ENCODE assay signal across 7 mouse cellular contexts in the genomic region with DNA sequence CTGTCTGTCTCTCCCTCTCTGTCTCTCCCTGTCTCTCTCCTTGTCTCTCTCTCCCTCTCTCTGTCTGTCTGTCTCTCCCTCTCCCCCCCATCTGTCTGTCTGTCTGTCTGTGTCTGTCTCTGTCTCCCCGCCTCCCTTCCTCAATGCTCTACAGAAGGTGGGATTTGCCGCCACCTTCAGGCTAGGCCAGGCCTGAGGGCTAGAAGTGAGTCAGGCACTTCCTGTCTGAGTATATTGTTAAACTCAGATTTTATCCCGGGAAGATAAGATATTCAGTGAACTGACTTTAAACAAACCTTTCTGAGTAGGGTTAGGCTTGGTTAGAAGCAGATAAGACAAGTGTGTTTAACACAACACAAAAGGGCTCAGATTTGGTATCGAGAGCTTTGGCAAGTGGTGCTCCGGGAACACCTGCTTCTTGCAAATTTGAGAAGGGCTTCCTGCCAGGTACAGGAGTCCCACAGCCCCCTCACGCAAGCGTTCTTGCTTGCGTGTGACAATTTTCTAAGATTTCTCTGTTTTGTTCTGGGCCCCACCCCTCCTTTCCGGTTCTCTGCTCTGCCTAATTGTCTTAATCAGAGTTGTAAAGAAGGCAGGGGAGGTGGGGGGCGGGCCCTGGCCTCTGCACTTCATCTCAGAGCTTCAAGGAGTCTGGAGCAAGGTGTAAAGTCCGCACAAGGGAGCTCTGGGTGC. TPM values are rescaled to one million over a fixed set of nuclear protein-coding genes. Genes with fewer than 3 reads are reported as not detected.
DNase-seq lines count a peak whose midpoint lies in the region; ATAC-seq and TF ChIP-seq lines count a peak whose summit lies in the region.

No protein-coding gene starts in this region.

- TF ChIP-seq CTCF in hindbrain, postnatal 0 days (IDR thresholded peaks at IDR 0.05; ENCODE audit: low read depth) = peak; percentile 73
- TF ChIP-seq CTCF in lung, embryonic 14.5 days (IDR thresholded peaks at IDR 0.05; ENCODE audit: low read depth) = peak; percentile 65

- no peak overlapping the region for H3K4me3 ChIP-seq in embryonic facial prominence, embryonic 11.5 days (ENCODE audit: low read depth, low read length)
- no peak overlapping the region for H3K4me3 ChIP-seq in hindbrain, postnatal 0 days (ENCODE audit: low read length)
- no peak overlapping the region for H3K4me3 ChIP-seq in lung, embryonic 14.5 days (ENCODE audit: low read depth, low read length)

- no peak for ATAC-seq in embryonic facial prominence, embryonic 11.5 days (replicated peaks; ENCODE audit: insufficient number of reproducible peaks, low FRiP score, low TSS enrichment, low read depth)
- no peak for ATAC-seq in hindbrain, postnatal 0 days
- ATAC-seq in lung, embryonic 14.5 days (ENCODE audit: insufficient read depth) = no peak

- no peaks in the 10 kb centered on the region for H3K9me3 ChIP-seq in embryonic facial prominence, embryonic 11.5 days (replicated peaks; ENCODE audit: control insufficient read depth, low read length)
- H3K9me3 ChIP-seq in hindbrain, postnatal 0 days (ENCODE audit: low read length) = no peaks in the 10 kb centered on the region
- no peaks in the 10 kb centered on the region for H3K9me3 ChIP-seq in lung, embryonic 14.5 days (ENCODE audit: low read depth, low read length)

- no peak overlapping the region for H3K9ac ChIP-seq in embryonic facial prominence, embryonic 11.5 days (replicated peaks; ENCODE audit: low read length)
- no peak overlapping the region for H3K9ac ChIP-seq in hindbrain, postnatal 0 days (replicated peaks; ENCODE audit: low read length)
- no peak overlapping the region for H3K9ac ChIP-seq in lung, embryonic 14.5 days

- H3K4me2 ChIP-seq in embryonic facial prominence, embryonic 11.5 days (ENCODE audit: low read depth, low read length) = no peak overlapping the region
- H3K4me2 ChIP-seq in hindbrain, postnatal 0 days (ENCODE audit: low read depth, low read length) = peak overlapping the region; percentile 34
- H3K4me2 ChIP-seq in lung, embryonic 14.5 days = peak overlapping the region; percentile 19

- H3K27me3 ChIP-seq in embryonic facial prominence, embryonic 11.5 days (ENCODE audit: control insufficient read depth, insufficient read depth, low read length) = no peaks in the 10 kb centered on the region
- H3K27me3 ChIP-seq in hindbrain, postnatal 0 days (ENCODE audit: insufficient read depth, low read length) = no peaks in the 10 kb centered on the region
- peaks cover 15% of the 10 kb centered on the region; the same call in 1 of the 2 replicates for H3K27me3 ChIP-seq in lung, embryonic 14.5 days (ENCODE audit: insufficient read depth, low read length)

- WGBS in embryonic facial prominence, embryonic 11.5 days = 11% methylated on average over 11 of the region's 11 CpGs
- 11% methylated on average over 11 of the region's 11 CpGs for WGBS in hindbrain, postnatal 0 days
- 8% methylated on average over 11 of the region's 11 CpGs for WGBS in lung, embryonic 14.5 days

- no peak overlapping the region for H3K27ac ChIP-seq in embryonic facial prominence, embryonic 11.5 days (replicated peaks; ENCODE audit: low read depth, low read length)
- H3K27ac ChIP-seq in hindbrain, postnatal 0 days = no peak overlapping the region
- H3K27ac ChIP-seq in lung, embryonic 14.5 days (ENCODE audit: low read depth) = no peak overlapping the region

- no peaks in the 10 kb centered on the region for H3K36me3 ChIP-seq in embryonic facial prominence, embryonic 11.5 days (replicated peaks; ENCODE audit: control insufficient read depth, insufficient read depth, low read depth, low read length)
- H3K36me3 ChIP-seq in hindbrain, postnatal 0 days (ENCODE audit: insufficient read depth, low read length) = no peaks in the 10 kb centered on the region
- no peaks in the 10 kb centered on the region for H3K36me3 ChIP-seq in lung, embryonic 14.5 days (ENCODE audit: insufficient read depth)

- no peaks in the 10 kb centered on the region; the same call in 1 of the 2 replicates for H3K4me1 ChIP-seq in embryonic facial prominence, embryonic 11.5 days (ENCODE audit: control insufficient read depth, insufficient read depth, low read length)
- H3K4me1 ChIP-seq in hindbrain, postnatal 0 days (ENCODE audit: insufficient read depth, low read length) = no peaks in the 10 kb centered on the region
- no peaks in the 10 kb centered on the region; the same call in 1 of the 2 replicates for H3K4me1 ChIP-seq in lung, embryonic 14.5 days (ENCODE audit: insufficient read depth)

- DNase-seq in 416B (ENCODE audit: low read depth) = peak; percentile 80
- DNase-seq in CD4-positive, CD25-positive, alpha-beta regulatory T cell, adult 2 months (ENCODE audit: low read depth, low spot score) = peak; percentile 93
- DNase-seq in embryonic facial prominence, embryonic 11.5 days (ENCODE audit: low spot score) = peak; percentile 56
- DNase-seq in hindbrain, postnatal 0 days (ENCODE audit: low spot score) = peak; percentile 68
- peak; percentile 61 for DNase-seq in lung, embryonic 14.5 days
- DNase-seq in spleen, adult 18-20 months = peak; percentile 59 to 69
- no peak for DNase-seq in frontal cortex, postnatal 10 days (ENCODE audit: low spot score in 2 of 2)

RNA-seq across cellular contexts. Expression of a gene that starts 6.6 kb away (rescaled TPM):
- 5.7 and 7.7 TPM in 2 replicates for polyA plus RNA-seq in embryonic facial prominence, embryonic 11.5 days (2014; fragmentation: Nextera tagmentation; extraction: Ambion mirVana)
- 25.4 and 33.9 TPM in 2 replicates for total RNA-seq in hindbrain, postnatal 0 days (2014; rRNA removed)
- 29.8 and 30.7 TPM in 2 replicates for polyA plus RNA-seq in hindbrain, postnatal 0 days (2015; fragmentation: Nextera tagmentation; extraction: Ambion mirVana)
- polyA plus RNA-seq in lung, embryonic 14.5 days (2014; fragmentation: Nextera tagmentation; extraction: Ambion mirVana) = 1.6 and 2.5 TPM in 2 replicates

RNA-seq across cellular contexts. Expression of a gene that starts 25.8 kb away (rescaled TPM):
- polyA plus RNA-seq in embryonic facial prominence, embryonic 11.5 days (2014; fragmentation: Nextera tagmentation; extraction: Ambion mirVana) = 0.08 and 0.20 TPM in 2 replicates
- total RNA-seq in hindbrain, postnatal 0 days (2014; rRNA removed) = 0.25 and 0.37 TPM in 2 replicates
- 0.34 TPM in 2 replicates for polyA plus RNA-seq in hindbrain, postnatal 0 days (2015; fragmentation: Nextera tagmentation; extraction: Ambion mirVana)
- 0.07 and 0.25 TPM in 2 replicates for polyA plus RNA-seq in lung, embryonic 14.5 days (2014; fragmentation: Nextera tagmentation; extraction: Ambion mirVana)

Comparison
In these comparisons a context has a peak if more than half of its experiments do, and no peak if none do; other contexts are left out.
1. DNase-seq: peak in 416B (single experiment), CD4-positive, CD25-positive, alpha-beta regulatory T cell, adult 2 months (single experiment), embryonic facial prominence, embryonic 11.5 days (single experiment), hindbrain, postnatal 0 days (single experiment), lung, embryonic 14.5 days (single experiment) and spleen, adult 18-20 months (2 of 2); none in frontal cortex, postnatal 10 days (0 of 2).